Mouse (Mus musculus): ENCODE results near the gene Galns. TPM values are rescaled to one million over a fixed set of nuclear protein-coding genes. Genes with fewer than 3 reads are reported as not detected.

Gene Galns
- polyA plus RNA-seq, 1 experiment from 2014 or later: 14.3 TPM

DNA sequence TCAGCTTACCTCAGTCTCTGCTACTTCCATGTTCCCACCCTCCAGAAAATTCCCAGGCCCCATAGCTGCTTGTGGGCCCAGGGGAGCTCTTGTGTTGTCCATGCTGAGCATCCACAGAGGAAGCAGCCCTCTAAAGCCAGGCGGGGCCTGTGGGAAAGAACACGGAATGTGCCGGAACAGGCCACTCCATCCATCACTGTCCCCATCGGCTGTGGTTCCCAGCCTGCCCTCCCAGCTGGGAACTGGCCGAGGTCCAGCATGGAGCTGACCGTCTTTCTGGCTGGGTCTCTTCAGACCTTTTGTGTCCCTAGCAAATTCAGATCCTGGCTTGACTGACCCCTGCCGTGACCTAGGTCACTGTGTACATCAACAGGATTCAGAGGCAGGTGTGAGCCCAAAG, 43.5 kb upstream of the Galns start:
- Histone ChIP-seq H3K4me1 (ENCODE audit: insufficient read depth, low read depth, low read length) (peaks cover 28% of the 10 kb centered on the region; the same call in 1 of the 2 replicates), H3K27me3 (replicated peaks; ENCODE audit: insufficient read depth, low read length) (no peaks in the 10 kb centered on the region), H3K36me3 (ENCODE audit: insufficient read depth, low read length) (no peaks in the 10 kb centered on the region), H3K9me3 (ENCODE audit: low read length) (no peaks in the 10 kb centered on the region), H3K9ac (replicated peaks; ENCODE audit: low read depth) (no peak overlapping the region), H3K4me2 (replicated peaks; ENCODE audit: low read depth, low read length) (no peak overlapping the region), H3K27ac (ENCODE audit: low read length) (no peak overlapping the region), H3K4me3 (ENCODE audit: low read depth, low read length) (no peak overlapping the region)
- DNase-seq (ENCODE audit: low spot score) (peak; percentile 83), ATAC-seq (peak; percentile 85)
- WGBS: 10% methylated on average over 7 of the region's 7 CpGs
- TF ChIP-seq CTCF (IDR thresholded peaks at IDR 0.05) (no peak), EP300 (IDR thresholded peaks at IDR 0.05) (peak; percentile 87)

DNA sequence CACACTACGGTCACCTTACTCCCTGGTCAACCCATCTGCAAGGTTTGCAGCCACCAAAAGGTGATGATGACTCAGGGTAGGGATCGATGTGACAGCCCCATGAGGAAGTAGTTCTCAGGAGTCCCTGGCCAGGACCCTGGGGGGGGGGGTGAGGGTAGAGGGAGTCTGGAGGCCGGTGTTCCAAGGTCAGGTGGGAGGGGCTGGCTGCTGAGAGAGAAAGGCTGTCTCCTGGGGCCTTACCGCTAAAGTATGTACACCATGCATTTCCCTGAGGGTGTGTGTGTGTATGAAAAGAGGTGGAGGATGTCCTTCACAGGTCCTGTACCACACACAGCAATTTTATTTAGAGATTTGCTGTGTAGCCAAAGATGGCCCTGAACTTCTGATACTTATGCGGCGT, 41.4 kb upstream of the Galns start:
- Histone ChIP-seq H3K27ac (ENCODE audit: low read length) (no peak overlapping the region), H3K4me3 (ENCODE audit: low read depth, low read length) (no peak overlapping the region), H3K9ac (replicated peaks; ENCODE audit: low read depth) (no peak overlapping the region), H3K9me3 (ENCODE audit: low read length) (no peaks in the 10 kb centered on the region), H3K27me3 (replicated peaks; ENCODE audit: insufficient read depth, low read length) (no peaks in the 10 kb centered on the region), H3K4me2 (replicated peaks; ENCODE audit: low read depth, low read length) (no peak overlapping the region), H3K36me3 (ENCODE audit: insufficient read depth, low read length) (0 out of 2 replicates have a peak, but pooled peaks cover 6% of the 10 kb centered on the region), H3K4me1 (ENCODE audit: insufficient read depth, low read depth, low read length) (peaks cover 23% of the 10 kb centered on the region; the same call in 1 of the 2 replicates)
- ATAC-seq (no peak), DNase-seq (ENCODE audit: low spot score) (no peak)
- WGBS: 52% methylated on average over 6 of the region's 6 CpGs
- no peak for TF ChIP-seq CTCF (IDR thresholded peaks at IDR 0.05)
- no peak for TF ChIP-seq EP300 (IDR thresholded peaks at IDR 0.05)

DNA sequence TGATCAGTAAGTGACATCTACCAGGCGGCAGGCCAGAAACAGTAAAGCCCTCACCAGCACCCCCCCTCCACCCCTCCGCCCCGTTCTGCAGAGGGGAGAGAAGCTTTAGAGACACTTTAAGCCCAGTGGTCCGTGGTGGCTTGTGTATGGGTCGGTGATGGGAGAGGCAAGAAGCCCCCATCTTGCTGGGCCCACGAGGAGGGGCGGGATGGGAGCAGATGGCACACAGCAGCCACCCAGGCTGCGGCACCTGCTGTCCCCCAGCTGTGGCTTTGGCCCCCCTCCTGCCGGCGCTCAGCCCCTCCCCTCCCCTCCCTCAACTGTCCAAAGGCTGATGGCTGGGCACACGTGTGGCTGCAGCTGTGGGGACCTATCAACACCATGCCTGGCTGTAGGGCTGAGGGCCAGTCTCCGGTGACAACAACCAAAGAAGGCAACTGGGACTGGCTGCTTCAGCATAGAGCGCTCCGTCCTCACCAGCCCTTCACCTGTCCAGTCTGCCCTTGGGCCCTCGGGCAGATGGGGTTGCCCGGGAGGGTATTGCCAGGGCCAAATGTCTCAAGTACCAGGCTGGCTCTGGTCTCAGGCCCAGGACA, 40.2 kb upstream of the Galns start:
- no peak overlapping the region for H3K4me3 ChIP-seq (ENCODE audit: low read depth, low read length)
- no peak overlapping the region for H3K9ac ChIP-seq (replicated peaks; ENCODE audit: low read depth)
- ATAC-seq: no peak
- DNase-seq (ENCODE audit: low spot score): no peak
- 0 out of 2 replicates have a peak, but pooled peaks cover 13% of the 10 kb centered on the region for H3K36me3 ChIP-seq (ENCODE audit: insufficient read depth, low read length)
- H3K4me1 ChIP-seq (ENCODE audit: insufficient read depth, low read depth, low read length): peaks cover 22% of the 10 kb centered on the region; the same call in 1 of the 2 replicates
- 78% methylated on average over 15 of the region's 16 CpGs for WGBS
- no peak for TF ChIP-seq CTCF (IDR thresholded peaks at IDR 0.05)
- H3K27ac ChIP-seq (ENCODE audit: low read length): no peak overlapping the region
- no peaks in the 10 kb centered on the region for H3K27me3 ChIP-seq (replicated peaks; ENCODE audit: insufficient read depth, low read length)
- H3K4me2 ChIP-seq (replicated peaks; ENCODE audit: low read depth, low read length): no peak overlapping the region
- H3K9me3 ChIP-seq (ENCODE audit: low read length): no peaks in the 10 kb centered on the region

DNA sequence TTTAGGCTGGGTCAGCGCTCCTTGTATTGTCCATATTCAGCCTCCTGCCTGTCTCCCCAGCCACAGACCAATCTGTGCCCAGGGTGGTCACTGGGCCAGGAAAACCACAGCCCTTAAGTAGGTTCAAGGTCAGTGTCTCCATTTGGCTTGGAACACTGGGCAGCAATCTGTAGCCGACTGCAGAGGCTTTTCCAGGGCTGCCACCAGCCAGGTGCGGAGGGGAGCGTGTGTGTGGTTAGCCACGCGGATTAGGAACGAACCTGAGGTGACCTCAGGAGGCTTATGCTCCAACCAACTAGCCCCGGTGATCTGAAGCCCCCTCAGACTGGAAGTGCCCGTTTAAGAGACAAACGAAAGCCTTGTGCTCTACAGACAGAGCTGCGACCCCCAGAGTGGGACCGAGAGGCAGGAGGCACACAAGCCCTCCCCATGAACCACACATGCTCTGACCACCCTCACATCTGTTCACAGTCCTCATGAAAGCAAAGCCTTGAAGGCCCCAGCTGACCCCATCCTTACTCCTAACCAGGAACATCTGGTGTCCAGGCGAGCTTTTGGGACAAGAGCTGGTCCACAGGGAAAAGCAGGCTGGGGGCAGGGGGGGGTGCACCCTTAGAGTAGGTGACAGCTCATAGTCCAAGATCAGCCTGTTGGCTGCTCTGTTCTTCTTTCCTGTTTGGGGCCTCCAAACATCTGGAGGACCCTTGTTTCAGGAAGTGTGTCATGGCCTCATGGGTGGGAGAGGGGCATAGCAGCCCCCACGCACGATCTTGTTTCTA, 37.1 kb upstream of the Galns start:
- no peak for DNase-seq (ENCODE audit: low spot score)
- H3K36me3 ChIP-seq (ENCODE audit: insufficient read depth, low read length): peaks cover 21% of the 10 kb centered on the region; the same call in 1 of the 2 replicates
- H3K4me1 ChIP-seq (ENCODE audit: insufficient read depth, low read depth, low read length): no peaks in the 10 kb centered on the region
- 67% methylated on average over 15 of the region's 15 CpGs for WGBS
- H3K4me2 ChIP-seq (replicated peaks; ENCODE audit: low read depth, low read length): no peak overlapping the region
- TF ChIP-seq CTCF (IDR thresholded peaks at IDR 0.05) (no peak), EP300 (IDR thresholded peaks at IDR 0.05) (no peak)
- no peak overlapping the region for H3K27ac ChIP-seq (ENCODE audit: low read length)
- H3K4me3 ChIP-seq (ENCODE audit: low read depth, low read length): no peak overlapping the region
- ATAC-seq: no peak
- H3K27me3 ChIP-seq (replicated peaks; ENCODE audit: insufficient read depth, low read length): no peaks in the 10 kb centered on the region
- no peaks in the 10 kb centered on the region for H3K9me3 ChIP-seq (ENCODE audit: low read length)
- H3K9ac ChIP-seq (replicated peaks; ENCODE audit: low read depth): no peak overlapping the region

DNA sequence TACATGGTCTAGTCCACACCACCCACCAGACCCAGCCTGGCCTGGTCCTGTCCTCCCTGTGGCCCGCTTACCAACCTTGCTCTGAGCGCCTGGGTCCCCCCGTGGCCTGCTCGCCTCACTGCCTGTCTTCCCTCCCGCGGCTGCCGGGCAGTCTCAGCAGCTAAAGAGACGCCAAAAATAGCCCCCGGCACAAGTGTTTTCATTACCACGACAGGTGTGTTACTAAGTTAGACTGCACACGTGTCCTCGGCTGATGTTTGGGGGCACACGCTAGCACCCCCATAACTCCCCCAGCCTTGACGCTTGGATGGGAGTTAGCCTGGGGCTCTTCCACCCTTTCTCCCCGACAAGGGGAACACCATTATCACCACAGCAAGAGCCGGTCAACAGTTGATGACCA, 35.1 kb upstream of the Galns start:
- 89% methylated on average over 16 of the region's 16 CpGs for WGBS
- peaks cover 3% of the 10 kb centered on the region; the same call in 1 of the 2 replicates for H3K4me1 ChIP-seq (ENCODE audit: insufficient read depth, low read depth, low read length)
- H3K9me3 ChIP-seq (ENCODE audit: low read length): no peaks in the 10 kb centered on the region
- no peak overlapping the region for H3K4me2 ChIP-seq (replicated peaks; ENCODE audit: low read depth, low read length)
- H3K27me3 ChIP-seq (replicated peaks; ENCODE audit: insufficient read depth, low read length): no peaks in the 10 kb centered on the region
- no peak overlapping the region for H3K27ac ChIP-seq (ENCODE audit: low read length)
- DNase-seq (ENCODE audit: low spot score) (no peak), ATAC-seq (no peak)
- TF ChIP-seq CTCF (IDR thresholded peaks at IDR 0.05) (no peak), EP300 (IDR thresholded peaks at IDR 0.05) (no peak)
- H3K36me3 ChIP-seq (ENCODE audit: insufficient read depth, low read length): peaks cover 21% of the 10 kb centered on the region; the same call in 1 of the 2 replicates
- no peak overlapping the region for H3K9ac ChIP-seq (replicated peaks; ENCODE audit: low read depth)
- H3K4me3 ChIP-seq (ENCODE audit: low read depth, low read length): no peak overlapping the region

DNA sequence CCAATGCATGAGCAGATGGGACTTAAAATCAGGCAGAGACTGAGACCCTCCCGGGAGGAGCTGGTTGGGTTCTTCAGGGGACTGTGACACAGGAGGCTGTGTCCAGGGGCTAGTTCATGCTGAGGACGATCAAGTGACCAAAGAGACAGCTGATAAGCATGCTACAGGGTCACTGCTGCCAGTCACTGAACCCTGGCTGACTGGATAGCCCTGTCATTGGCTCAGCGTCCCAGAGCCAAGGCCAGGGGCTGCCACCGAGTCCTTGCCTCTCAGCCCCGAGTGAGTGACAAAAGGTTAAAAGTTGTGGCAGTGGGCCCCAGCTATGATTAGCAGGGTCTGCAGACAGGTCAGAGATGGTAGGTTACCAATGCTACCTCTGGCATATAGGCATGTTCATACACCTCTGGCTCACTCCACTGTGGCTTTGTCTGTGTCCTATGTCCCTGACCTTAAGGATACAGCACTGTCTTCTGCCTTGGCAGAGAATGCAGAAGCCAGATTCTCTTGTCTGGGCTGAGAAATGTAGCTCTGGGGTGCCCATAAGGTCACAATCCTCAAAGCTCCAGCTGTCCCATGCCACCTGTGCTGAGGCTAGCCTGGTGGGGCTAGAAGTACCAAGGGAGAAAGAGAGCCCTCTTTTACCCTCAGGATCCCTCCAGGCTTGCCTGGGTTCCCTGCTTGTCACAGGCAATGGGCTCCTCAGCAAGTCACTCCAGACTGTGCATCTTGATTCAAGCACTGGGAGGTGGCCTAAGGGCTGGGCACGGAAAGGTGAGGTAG, 33.1 kb upstream of the Galns start:
- no peak for DNase-seq (ENCODE audit: low spot score)
- no peak overlapping the region for H3K9ac ChIP-seq (replicated peaks; ENCODE audit: low read depth)
- H3K4me2 ChIP-seq (replicated peaks; ENCODE audit: low read depth, low read length): no peak overlapping the region
- H3K4me3 ChIP-seq (ENCODE audit: low read depth, low read length): no peak overlapping the region
- no peak overlapping the region for H3K27ac ChIP-seq (ENCODE audit: low read length)
- ATAC-seq: no peak
- H3K36me3 ChIP-seq (ENCODE audit: insufficient read depth, low read length): peaks cover 21% of the 10 kb centered on the region; the same call in 1 of the 2 replicates
- no peaks in the 10 kb centered on the region for H3K27me3 ChIP-seq (replicated peaks; ENCODE audit: insufficient read depth, low read length)
- no peaks in the 10 kb centered on the region for H3K9me3 ChIP-seq (ENCODE audit: low read length)
- H3K4me1 ChIP-seq (ENCODE audit: insufficient read depth, low read depth, low read length): peaks cover 5% of the 10 kb centered on the region
- TF ChIP-seq EP300 (IDR thresholded peaks at IDR 0.05) (no peak), CTCF (IDR thresholded peaks at IDR 0.05) (no peak)
- WGBS: 67% methylated on average over 6 of the region's 6 CpGs

Data from lung, postnatal 0 days (tissue).